Mouse (Mus musculus): ENCODE measurements around the gene Vipas39. TPM values are rescaled to one million over a fixed set of nuclear protein-coding genes. Genes with fewer than 3 reads are reported as not detected.
"Not testable (repeated sequence)": the region's sequence is repeated elsewhere in the genome, so short reads cannot be mapped to it uniquely, and the experiment has no call there.

The Vipas39 gene
- polyA plus RNA-seq, 1 experiment = 72.8 TPM

GRCm38 (mm10) chr12:87274853-87275831 is 9.1 kb upstream of the Vipas39 start:
- DNase-seq (ENCODE audit: extremely low spot score in 1 of 2, low spot score in 1 of 2) = no peak

GRCm38 (mm10) chr12:87267682-87268081 is 1.6 kb upstream of the Vipas39 start:
- DNase-seq (ENCODE audit: extremely low spot score in 1 of 2, low spot score in 1 of 2) = peak in 1 of 2 experiments; percentile 53

GRCm38 (mm10) chr12:87266827-87267603 is 959 bp upstream of the Vipas39 start:
- DNase-seq (ENCODE audit: extremely low spot score in 1 of 2, low spot score in 1 of 2) = no peak

- DNase-seq (ENCODE audit: extremely low spot score in 1 of 2, low spot score in 1 of 2) = peak in 1 of 2 experiments; percentile 4
Measured at GRCm38 (mm10) chr12:87265444-87265843, 612 bp downstream of the Vipas39 start.

- DNase-seq (ENCODE audit: extremely low spot score in 1 of 2, low spot score in 1 of 2) = no peak
Measured at GRCm38 (mm10) chr12:87260562-87260961, 5.5 kb downstream of the Vipas39 start.

- DNase-seq (ENCODE audit: extremely low spot score in 1 of 2, low spot score in 1 of 2) = no peak
Measured at GRCm38 (mm10) chr12:87256629-87257028, 9.4 kb downstream of the Vipas39 start.

- peak in 1 of 2 experiments; percentile 20 for DNase-seq (ENCODE audit: extremely low spot score in 1 of 2, low spot score in 1 of 2)
Measured at GRCm38 (mm10) chr12:87253878-87254277, 12.2 kb downstream of the Vipas39 start.

- DNase-seq (ENCODE audit: extremely low spot score in 1 of 2, low spot score in 1 of 2) = no peak
Measured at GRCm38 (mm10) chr12:87250161-87250560, 15.9 kb downstream of the Vipas39 start.

- DNase-seq (ENCODE audit: extremely low spot score in 1 of 2, low spot score in 1 of 2) = no peak
Measured at GRCm38 (mm10) chr12:87238632-87239031, 27.4 kb downstream of the Vipas39 start, which contains the start of gene Noxred1. TSS of gene Noxred1 (minus strand) at chr12:87238732.

- DNase-seq (ENCODE audit: extremely low spot score in 1 of 2, low spot score in 1 of 2) = peak in 1 of 2 experiments; percentile 15
Measured at GRCm38 (mm10) chr12:87236882-87237483, 29.1 kb downstream of the Vipas39 start.

GRCm38 (mm10) chr12:87230379-87230895 is 35.6 kb downstream of the Vipas39 start:
- DNase-seq (ENCODE audit: extremely low spot score in 1 of 2, low spot score in 1 of 2) = no peak

GRCm38 (mm10) chr12:87229633-87230032 is 36.4 kb downstream of the Vipas39 start:
- no peak for DNase-seq (ENCODE audit: extremely low spot score in 1 of 2, low spot score in 1 of 2)

GRCm38 (mm10) chr12:87226801-87227200 is 39.3 kb downstream of the Vipas39 start:
- no peak for DNase-seq (ENCODE audit: extremely low spot score in 1 of 2, low spot score in 1 of 2)

GRCm38 (mm10) chr12:87224950-87225349 is 41.1 kb downstream of the Vipas39 start:
- DNase-seq (ENCODE audit: extremely low spot score in 1 of 2, low spot score in 1 of 2) = no peak

- no peak for DNase-seq (ENCODE audit: extremely low spot score in 1 of 2, low spot score in 1 of 2)
Measured at GRCm38 (mm10) chr12:87219362-87219761, 46.7 kb downstream of the Vipas39 start.

- no peak for DNase-seq (ENCODE audit: extremely low spot score in 1 of 2, low spot score in 1 of 2)
Measured at GRCm38 (mm10) chr12:87217596-87217995, 48.5 kb downstream of the Vipas39 start.

- DNase-seq (ENCODE audit: extremely low spot score in 1 of 2, low spot score in 1 of 2) = no peak
Measured at GRCm38 (mm10) chr12:87216053-87216452, 50.0 kb downstream of the Vipas39 start.

GRCm38 (mm10) chr12:87212844-87213606 is 53.0 kb downstream of the Vipas39 start:
- DNase-seq (ENCODE audit: extremely low spot score in 1 of 2, low spot score in 1 of 2) = no peak

- not testable (repeated sequence) for DNase-seq (ENCODE audit: extremely low spot score in 1 of 2, low spot score in 1 of 2)
Measured at GRCm38 (mm10) chr12:87205789-87206188, 60.3 kb downstream of the Vipas39 start.

GRCm38 (mm10) chr12:87201694-87202093 is 64.4 kb downstream of the Vipas39 start:
- DNase-seq (ENCODE audit: extremely low spot score in 1 of 2, low spot score in 1 of 2) = no peak

Data from frontal cortex, adult 2 months (tissue).